Mouse (Mus musculus) c-Kit-positive CD71-positive TER-119-negative erythroid progenitor cells, embryonic 14.5 days (primary cell): ENCODE results near the gene Glo1.

ENCODE experiments used
- DNase-seq: peaks from one replicate; pipeline ENCODE4 v3.0.0-alpha.2; 2013; ENCODE audit warnings: low read depth

Gene Glo1

DNA sequence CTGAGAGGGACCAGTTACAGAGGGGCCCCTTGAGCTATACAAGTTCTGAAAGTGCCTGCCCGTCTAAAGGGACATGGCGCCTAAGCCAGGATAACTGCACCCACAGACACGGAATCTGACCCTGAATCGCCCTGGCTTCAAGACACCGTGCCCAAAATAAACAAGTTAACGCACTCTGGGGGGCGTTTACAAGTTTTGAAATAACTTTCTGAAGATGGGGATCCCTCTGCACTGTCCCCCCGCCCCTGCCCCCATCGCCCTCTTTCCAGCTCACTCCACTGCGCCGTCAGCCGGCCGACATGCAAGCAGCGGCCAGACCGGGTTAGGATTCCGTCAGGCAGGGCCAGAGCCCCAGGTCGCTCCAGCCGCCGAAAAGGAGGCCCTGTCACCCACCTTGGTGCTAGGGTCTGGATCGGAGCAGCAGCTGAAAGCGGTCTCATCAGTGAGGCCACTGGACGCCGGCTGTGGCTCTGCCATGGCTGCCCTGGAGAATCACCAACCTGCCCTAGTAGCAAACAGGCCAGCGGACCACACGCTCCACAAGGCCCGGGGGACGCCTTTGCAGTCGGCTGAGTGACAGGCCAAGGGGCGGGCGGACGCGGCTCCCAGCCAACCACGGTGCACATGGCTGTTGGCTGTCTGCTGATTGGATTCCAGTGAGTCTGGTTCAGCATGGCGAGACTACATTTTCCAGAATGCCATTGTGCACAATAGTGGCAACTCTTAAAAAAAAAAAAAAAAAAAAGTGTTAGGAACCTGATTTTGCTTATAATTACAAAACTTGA is 14.4 kb downstream of the Glo1 start:
- peak; percentile 98 for DNase-seq

GRCm38 (mm10) chr17:30611221-30612074 is 15.2 kb downstream of the Glo1 start:
- DNase-seq: no peak

GRCm38 (mm10) chr17:30610739-30611138 is 15.9 kb downstream of the Glo1 start:
- peak; percentile 50 for DNase-seq

DNA sequence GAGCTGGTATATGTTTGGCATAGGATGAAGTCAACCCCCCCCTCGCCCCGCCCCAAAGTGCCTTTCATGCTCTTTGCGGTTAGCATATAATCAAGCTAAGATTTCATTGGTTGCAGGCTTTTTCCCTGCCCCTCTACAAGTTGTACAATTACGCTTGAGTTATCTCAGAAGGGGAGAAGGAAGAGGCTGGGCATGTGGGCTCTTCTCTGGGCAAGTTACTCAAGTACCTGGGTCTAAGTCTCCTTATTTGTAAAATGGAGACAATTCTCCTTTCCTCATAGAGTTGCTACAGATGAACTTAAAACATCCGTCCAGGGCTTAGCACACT is 16.7 kb downstream of the Glo1 start:
- no peak for DNase-seq

DNA sequence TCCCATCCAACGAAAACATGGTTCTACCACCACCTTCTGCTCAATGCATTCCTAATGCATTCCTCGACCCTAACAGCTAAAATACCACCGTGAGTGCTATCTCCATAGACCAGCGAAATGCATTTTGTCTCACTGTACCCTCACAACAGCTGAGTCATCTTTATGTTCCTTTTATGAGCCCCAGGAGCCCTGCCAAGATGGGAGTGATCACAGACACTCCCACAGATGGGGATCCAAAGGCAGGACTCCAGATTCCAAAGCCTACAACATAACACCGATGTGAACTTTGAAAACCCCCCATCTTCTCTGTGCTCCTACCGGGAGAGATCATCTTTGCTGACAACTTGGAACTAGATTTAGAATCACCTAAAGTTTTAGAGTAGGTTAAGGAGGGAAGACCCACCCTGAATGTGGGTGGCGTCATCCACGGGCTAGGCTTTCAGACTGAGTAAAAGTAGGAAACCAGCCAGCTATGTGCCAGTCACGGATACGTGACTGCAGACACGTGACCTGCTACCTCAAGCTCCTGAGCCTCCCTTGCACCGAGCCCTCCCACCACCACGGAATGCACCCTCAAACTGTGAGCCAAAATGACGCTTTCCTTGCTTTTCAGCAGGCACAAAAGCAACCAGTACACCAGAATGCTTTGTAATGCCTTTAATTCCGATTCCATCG is 17.2 kb downstream of the Glo1 start:
- DNase-seq: peak; percentile 50

- no peak for DNase-seq
Measured at GRCm38 (mm10) chr17:30607909-30608495, 18.7 kb downstream of the Glo1 start.

GRCm38 (mm10) chr17:30607330-30607729 is 19.3 kb downstream of the Glo1 start:
- DNase-seq: no peak

GRCm38 (mm10) chr17:30606634-30607081 is 20.0 kb downstream of the Glo1 start:
- DNase-seq: no peak

DNA sequence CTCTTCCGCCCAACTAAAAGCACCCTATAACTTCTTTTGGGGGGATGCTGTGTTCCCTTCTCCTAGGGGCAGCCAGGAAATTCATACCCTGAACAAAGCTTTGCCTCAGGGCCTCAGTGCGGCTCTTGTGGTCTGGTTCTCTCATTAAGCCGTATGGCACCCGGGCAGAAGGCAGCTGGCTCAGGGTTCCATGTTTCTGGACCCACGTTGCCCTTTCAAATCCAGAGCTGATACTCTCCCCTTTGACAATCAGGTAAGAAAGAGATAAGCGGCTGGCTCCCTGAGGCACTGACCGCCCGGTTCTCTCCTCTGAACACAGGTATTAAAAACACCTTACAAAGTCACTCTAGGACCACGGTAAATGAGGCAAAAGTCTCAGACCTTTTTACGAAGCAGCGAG is 20.5 kb downstream of the Glo1 start:
- DNase-seq: no peak

DNA sequence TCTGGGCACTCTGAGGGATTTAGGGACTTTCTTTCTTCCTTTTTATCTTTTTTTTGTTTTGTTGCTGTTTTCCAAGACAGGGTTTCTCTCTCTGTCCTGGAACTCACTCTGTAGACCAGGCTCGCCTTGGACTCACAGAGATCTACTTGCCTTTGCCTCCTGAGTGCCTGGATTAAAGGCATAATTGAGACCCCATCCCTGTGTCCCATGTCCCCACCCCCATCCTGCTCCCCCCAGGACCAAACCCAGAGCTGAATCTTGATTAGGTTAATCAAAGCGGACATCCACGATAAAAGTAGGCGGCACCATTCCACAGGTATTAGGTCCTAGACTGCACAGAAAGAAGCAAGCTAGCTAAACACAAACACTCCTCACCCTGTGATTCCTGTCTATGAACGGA is 21.7 kb downstream of the Glo1 start:
- no peak for DNase-seq

DNA sequence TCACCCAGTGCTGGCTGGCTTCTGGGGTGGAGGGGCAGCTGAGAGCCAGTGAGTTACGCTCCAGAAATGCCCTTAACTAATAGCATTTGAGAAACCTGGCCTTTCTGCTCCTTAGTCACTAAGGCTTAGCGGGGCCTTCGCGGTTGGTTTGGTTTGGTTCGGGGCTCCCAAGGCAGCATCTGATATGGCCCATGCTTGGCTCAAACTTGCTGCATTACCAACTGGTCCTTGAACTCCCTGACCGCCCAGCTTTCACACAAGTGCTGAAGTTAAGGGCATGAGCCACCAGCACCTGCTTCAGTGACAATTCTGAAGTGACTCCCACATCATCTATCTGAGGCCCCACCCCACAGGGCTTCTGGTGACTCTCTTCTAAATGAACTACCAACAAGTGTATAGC is 22.4 kb downstream of the Glo1 start:
- no peak for DNase-seq

- no peak for DNase-seq
Measured at GRCm38 (mm10) chr17:30602175-30602574, 24.5 kb downstream of the Glo1 start.

- no peak for DNase-seq
Measured at GRCm38 (mm10) chr17:30598300-30598699, 28.4 kb downstream of the Glo1 start.

- no peak for DNase-seq
Measured at GRCm38 (mm10) chr17:30597786-30598185, 28.9 kb downstream of the Glo1 start.

DNA sequence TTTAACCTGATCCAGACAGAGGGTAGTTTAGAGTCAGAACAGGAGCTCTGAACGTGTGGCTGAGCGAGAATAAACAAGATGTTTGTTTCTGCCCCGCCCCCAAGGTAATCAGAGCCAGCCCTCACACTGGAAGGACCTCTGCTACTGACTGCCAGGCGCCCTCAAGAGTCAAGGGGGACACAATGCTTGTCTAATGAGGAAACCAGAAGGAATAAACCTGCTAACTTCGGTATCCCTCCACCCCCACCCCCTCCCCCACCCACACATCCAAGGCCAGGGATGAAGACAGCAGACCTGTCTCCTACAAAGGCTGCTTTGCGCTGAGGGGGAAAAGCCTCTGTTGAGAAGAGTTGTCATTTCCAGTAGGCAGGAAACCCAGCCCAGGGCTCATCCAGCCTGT is 31.8 kb downstream of the Glo1 start:
- no peak for DNase-seq

DNA sequence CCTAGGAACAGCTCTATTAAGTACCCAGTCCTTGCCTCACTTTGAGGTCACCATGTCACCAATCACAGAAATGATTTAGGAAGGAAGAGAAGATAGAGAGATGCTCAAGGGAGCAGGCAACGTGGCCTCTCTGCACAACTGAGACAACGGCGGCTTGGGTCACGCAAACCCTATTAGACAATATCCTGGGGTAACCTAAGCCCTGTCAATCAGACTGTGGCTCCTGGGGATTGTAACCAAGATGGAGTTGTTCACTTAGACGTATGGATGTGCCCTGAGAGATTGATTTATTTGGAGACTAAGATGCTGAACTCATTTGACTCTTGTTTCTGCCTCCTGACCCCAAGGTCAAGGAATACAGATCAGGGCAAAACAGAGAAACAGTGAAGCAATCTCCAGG is 32.3 kb downstream of the Glo1 start:
- DNase-seq: no peak

DNA sequence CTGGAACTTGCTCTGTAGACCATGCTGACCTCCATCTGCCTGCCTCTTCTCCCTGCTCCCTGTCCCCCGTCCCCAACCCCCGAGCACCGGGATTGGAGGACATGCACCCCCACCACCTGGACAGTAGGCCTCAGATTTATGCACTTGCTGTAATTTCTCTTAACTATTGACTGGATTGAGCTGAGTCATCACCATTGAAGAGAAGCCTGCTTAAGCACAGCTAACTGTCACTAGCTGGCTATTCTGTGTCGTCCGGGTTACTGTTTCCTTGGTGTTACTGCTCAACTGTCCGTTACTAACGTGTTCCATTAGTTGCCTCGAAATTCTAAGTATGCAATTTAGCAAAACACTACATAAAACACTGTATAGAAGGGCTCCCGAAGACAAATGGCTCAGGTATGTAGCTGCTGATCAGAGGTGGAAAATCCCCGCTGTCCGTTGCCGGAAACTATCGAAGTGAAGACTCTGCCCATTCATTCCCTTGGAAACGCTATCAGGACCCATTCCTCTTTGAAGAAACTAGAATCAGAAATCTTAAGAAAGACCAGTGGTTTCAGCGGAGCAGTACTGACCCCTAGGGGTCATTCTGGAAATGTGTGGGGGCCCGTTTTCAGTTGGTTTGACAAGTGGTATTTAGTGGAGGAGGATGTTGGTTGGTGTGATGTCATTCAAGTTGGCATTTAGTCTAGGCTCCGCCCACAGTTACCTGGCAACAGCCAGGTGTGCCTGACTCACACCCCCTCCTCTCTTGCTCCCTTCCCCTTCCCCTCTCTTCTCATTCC is 36.1 kb downstream of the Glo1 start:
- DNase-seq: peak; percentile 49

- DNase-seq: no peak
Measured at GRCm38 (mm10) chr17:30583258-30584001, 43.2 kb downstream of the Glo1 start.

DNA sequence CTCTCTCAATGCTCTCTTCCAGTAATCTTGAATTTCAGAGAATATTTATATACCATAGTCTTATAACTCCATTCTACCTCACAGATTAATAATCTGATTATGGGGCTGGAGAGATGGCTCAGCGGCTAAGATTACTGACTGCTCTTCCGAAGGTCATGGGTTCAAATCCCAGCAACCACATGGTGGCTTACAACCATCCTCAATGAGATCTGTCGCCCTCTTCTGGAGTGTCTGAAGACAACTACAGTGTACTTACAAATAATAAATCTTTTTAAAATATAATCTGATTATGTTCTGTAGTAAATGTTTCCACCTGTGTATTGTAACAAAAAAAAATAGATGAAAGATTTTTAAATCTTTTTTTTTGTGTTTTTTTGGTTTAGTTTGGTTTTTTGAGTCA is 44.4 kb downstream of the Glo1 start:
- DNase-seq: no peak

DNA sequence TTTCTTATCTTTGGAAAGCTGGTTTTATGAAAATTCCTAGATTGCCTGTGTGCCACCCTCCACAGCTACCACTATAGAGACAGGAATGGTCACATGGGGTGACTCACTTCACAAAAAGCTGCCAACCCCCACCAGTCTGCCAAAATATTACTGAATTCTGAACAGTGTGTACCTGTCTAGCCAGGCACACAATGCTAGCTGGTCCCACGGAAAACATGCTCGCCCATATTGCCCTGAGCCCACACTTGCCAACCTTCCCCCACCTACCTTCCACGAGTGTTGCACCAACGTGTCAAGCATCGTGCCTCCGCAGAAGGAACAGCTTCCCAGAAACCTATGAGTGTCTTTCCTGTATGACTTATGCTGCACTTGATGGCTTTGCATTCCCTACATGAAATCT is 45.5 kb downstream of the Glo1 start:
- DNase-seq: no peak

DNA sequence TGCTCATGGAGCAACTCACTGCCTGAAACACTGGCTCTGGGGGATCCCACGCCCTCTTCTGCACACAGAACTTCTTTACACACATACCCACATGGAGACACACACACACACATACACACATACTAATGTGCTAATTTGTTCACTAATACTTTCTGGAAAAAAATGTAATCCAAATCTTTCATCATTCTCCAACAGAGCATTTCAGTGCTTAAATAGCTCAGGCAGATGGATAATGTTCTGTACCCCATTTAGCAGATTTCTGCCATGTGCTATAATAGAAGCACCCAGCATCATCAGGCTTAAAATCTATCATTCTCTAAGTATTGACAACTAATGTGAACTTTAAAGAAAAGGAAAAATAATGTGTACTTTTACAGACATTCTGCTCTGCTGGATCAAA is 45.9 kb downstream of the Glo1 start:
- no peak for DNase-seq
